Mouse (Mus musculus) heart, adult 9 months (tissue): ENCODE data around the gene Gpr153.

Experiments
- DNase-seq, 2 experiments: peaks; one replicate each; pipeline ENCODE4 v3.0.0; 2022; ENCODE audit warnings: low spot score in 2 of 2

The Gpr153 gene

DNA sequence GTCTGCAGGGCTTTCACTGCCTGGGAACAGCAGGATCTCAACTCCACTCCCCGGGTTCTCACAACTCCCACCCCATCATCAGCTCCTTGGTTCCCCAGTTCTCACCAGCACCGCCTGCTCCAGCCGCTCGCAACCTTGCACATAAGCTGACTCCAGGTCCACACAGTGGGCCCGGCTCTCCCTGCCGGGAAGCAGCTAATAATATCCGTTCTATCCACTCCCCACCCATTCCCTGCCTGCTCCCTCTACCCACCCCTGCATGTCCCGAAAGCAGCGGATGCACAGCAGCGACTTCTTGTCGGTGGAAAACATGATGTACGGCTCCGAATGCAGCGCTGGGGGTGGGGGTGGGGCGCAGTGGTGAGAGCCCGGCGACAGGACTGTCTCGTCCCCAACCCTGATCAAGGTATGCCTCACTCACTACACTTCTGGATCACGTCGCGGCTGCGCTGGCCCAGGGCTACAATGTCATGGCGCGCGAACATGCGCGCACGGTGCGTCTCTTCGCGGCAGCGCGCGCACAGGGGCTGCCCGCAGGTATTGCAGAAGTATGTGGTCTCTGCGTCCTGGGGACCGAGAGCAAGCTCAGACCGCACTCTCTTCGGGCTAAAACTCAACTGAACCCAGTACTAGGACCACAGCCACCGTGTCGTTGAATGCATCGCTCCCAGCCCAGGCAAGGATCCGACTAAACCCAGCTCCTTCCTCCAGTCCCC lies 41.6 kb downstream of the Gpr153 start:
- no peak for DNase-seq

DNA sequence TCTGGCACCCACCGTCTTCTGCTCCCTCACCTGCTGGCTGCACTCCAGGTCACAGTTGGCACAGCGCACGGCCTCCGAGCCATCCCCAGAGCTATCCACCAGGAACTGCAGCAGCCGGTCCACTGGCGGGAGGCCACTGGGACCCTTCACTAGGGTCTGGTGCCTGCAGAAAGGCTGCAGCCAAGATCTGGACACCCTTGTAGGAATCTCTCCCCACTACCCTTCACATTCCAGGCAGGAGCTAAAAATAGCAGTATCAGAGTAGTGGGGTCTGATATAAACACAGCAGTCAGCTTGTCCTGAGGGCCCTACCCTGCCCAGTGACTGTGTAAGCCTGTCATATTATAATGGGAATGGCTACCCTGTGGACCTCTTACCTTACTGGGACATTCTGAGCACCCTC lies 43.6 kb downstream of the Gpr153 start:
- DNase-seq, result peak; percentile 48 to 51

DNA sequence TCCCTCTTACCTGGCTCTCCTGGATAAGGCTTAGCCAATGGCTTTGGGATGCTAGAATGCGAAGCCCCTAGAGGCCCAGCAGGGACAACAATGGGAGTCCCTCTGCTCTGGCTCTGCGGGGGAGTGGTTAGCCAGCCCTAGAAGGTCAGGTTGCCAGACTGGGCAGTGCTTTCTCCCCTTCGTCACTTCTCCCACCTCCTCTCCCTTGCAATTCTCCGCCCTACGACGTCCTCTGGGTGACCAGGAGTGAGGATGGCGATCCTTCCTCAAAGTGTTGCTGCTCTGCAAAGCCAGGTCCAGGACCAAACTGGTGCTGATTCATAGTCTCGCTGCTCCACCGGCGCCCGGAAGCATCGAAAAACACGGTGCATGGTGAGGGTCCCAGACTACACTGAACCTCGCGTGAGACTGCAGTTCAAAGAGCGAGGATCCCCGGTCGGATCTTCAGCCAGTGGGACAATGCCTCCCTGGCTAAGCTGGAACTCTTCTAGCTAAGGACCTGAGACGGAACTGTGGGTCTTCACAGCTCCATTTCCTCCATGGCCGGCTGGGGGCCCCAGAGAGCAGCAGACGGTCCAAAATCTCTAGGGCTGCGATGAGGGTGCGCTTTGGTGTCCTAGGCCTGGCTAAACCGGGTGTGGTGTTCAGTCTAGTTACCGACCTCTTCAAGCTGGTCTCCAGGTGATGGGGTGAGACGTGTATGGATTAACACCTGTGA lies 44.6 kb downstream of the Gpr153 start, which contains the start of gene Rnf207:
Gene Rnf207, minus strand, starts transcription at position 477 of the 718 bp plus-strand sequence.
- DNase-seq, result peak; percentile 67 to 69

DNA sequence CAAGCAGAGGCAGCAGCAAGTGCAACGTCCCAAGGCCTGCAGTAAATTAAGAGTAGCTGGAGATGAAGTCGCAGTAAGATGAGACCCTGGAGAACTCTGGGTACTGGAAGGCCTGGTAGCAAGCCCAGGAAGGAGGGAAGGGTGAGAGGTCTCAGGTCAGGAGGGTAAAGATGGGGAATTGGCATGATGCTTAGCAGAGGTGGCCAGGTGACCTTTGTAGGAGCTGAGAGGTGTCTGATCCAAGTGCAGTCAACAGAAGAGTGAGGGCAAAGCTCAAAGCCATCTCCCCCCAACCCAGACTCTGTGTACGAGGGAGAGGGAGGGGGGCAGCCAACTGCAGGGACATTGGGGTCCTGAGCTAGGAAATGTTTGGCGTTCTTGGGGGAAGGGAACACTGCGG lies 47.4 kb downstream of the Gpr153 start:
- DNase-seq, result no peak

DNA sequence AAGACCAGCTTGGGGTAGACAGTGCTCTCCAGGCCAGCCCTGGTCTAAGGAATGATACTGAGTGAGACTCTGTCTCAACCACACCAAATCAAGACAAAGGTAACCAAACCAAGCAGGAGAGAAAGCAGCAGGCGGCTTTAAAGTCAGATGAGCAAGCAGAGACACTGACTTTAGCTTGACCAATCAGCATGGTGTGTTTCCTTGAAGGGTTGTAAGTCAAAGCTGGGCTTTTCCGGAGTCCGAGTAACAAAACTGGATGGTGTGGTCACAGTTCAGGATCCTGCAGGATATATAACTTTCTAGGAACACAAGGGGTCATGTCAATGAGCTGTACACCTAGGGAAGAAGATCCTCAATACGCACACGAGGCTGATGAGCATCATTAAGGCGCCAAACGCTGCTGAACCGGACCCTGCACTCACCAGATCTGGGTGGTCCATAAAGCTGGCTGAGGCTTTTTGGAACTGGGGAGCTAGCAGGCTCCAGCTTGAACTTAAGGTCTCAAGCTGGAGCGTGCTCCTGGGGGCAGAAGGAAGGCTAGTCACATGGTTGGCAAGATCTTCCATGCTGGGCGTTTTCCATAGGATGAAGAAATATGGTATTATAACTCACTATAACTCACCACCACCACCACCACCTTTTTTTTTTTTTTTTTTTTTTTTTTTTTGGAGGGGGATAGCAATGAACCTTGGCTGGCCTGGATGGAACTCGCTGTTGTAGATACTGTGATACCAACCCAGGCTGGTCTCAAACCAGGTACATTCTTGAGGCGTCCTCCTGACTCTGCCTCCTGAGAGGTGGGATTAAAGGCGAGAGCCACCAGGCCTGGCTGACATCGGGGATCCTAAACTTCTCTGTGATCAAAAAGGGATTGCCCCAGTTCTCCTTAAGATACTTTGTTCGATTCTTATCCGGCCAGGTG lies 50.9 kb downstream of the Gpr153 start:
- no peak for DNase-seq

DNA sequence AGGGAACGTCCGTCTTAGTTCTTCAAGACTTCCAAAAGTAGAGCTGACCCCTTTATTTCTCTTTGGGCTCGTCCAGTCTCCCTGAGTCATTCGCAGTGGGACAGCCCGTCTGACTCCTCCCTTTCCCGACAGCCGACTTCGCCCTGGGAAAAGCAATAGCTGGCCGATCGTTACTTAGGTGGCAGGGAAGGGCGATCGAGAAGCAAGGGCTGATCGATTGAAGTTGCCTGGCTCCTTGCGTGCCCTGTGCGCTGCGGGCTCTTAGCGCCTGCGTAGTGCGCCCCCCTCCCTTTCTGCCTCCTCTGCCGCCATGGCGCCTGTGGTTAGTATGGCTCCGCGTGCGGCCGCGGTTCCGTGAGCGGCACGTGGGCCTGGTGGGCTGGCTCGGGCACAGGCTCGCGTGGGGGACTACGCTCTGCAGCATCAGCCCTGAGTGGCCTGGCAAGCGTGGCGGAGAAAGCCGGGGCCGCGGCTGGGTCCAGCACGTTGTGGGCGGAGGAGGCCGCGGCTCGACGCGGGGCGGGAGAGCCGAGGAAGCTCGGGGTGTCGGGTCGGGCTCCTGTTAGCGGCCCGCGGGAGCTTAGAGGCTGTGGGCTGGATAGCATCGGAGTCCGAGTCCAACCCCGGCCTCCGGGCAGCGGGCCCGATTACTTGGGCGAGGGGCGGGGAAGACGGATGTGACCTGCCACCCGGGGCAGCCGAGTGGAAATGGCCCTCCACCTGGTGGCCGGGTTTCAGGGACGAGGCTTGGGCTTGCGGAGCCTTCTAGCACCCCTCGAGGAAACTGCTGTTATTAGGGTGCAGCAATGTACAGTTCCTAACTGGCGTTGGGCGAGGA lies 51.8 kb downstream of the Gpr153 start, which contains the start of gene Rpl22:
Gene Rpl22, plus strand, starts transcription at position 169 of the 838 bp plus-strand sequence.
- peak; percentile 94 to 95 for DNase-seq

DNA sequence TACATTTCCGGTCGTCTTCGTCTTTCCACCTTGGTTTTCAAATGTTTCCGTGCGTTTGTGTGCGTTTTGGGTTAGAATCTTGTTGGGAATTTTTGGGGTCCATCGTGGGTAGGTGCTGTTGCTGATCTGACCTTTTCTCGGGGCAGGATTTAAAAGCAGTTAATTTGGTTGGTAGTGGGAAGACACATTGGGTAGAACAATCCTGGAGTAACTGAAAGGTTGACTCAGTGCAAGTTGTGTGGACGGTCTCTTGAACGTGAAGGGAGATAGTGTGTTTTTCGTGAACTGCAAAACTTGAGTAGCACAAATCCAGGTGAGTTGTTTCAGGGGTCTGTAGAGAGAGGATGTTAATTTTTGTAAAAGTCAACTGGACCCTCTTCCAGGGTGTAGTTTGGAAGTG lies 52.5 kb downstream of the Gpr153 start:
- no peak for DNase-seq

DNA sequence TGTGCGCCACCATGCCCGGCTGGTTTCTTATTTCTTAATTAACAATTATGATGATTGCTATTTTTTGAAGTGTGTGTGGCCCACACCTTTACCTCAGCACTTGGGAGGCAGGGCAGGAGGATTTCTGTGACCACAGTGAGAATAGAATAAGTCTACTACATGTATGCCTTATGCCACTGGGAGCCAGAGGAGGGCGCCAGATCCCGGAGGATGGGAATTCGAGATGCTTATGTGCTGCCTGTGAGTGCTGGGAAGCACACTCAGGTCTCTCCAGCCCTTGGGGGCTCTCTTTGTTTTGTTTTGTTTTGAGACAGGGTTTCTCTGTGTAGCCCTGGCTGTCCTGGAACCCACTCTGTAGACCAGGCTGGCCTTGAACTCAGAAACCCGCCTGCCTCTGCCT lies 54.7 kb downstream of the Gpr153 start:
- no peak for DNase-seq

DNA sequence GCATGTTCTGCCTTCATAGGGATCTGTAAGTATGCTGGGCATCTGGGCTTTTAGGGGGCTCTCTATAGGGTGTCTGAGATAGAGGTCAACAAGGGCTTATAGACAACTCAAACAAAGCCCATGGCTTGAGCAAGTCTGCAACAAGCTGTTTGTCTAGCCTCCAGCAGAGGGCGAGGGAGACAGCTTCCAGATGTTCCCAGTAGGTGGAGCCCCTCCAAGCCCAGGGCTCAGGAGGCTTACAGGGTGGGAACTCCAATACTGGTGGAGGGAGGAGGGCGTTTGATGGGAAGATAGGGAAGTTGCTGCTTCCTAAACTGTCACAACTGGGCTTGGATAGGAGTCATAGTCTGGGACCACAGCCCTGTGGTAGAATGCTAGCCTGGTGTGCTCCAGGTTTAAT lies 58.9 kb downstream of the Gpr153 start:
- peak in 1 of 2 experiments; percentile 48 for DNase-seq

DNA sequence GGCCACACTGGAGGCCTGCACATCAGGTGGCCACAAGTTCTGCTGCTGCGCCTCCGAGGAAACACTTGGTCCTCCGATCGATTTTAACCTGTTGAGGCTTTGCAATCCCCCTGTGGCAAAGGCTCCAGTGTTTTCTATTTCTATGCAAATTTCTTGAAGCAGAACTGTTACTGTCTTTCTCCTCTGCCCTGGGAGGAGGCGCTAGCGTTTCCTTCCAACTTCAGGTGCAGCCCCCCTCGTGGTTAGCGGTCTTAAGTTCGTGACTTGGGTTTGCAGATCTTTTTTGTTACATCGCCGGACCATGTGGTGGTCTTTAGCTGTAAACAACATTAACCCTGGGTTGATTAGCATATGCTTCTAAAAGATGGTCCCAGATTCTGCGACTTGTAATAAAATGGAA lies 59.6 kb downstream of the Gpr153 start:
- no peak for DNase-seq
